Comparison of ENCODE assay signal across 9 mouse cellular contexts in genomic region chr2:74663291-74663925, GRCm38 (mm10). TPM values are rescaled to one million over a fixed set of nuclear protein-coding genes. Genes with fewer than 3 reads are reported as not detected.
DNase-seq lines count a peak whose midpoint lies in the region; ATAC-seq and TF ChIP-seq lines count a peak whose summit lies in the region.
"Had no signal": no experiment of that assay in that cellular context is flagged by ENCODE, and none has a peak within 500 bp of the region (broad histone marks: within the 10 kb centered on the region; RNA-seq: fewer than 3 reads in every experiment).

No protein-coding gene starts in this region.

- H3K4me1 ChIP-seq in hindbrain, embryonic 10.5 days (replicated peaks) = peaks cover 19% of the 10 kb centered on the region
- H3K4me1 ChIP-seq in hindbrain, embryonic 12.5 days = peaks cover 8% of the 10 kb centered on the region
- H3K4me1 ChIP-seq in kidney, adult 2 months (ENCODE audit: control insufficient read depth, insufficient read depth, low read length) = no peaks in the 10 kb centered on the region
- H3K4me1 ChIP-seq in small intestine, adult 2 months (ENCODE audit: control insufficient read depth, insufficient read depth, insufficient read length, low read length) = peaks cover 3% of the 10 kb centered on the region

- H3K27ac ChIP-seq in hindbrain, embryonic 10.5 days = no peak overlapping the region
- no peak overlapping the region for H3K27ac ChIP-seq in hindbrain, embryonic 12.5 days
- H3K27ac ChIP-seq in kidney, adult 2 months (ENCODE audit: insufficient read depth, low read depth, low read length) = no peak overlapping the region
- no peak overlapping the region for H3K27ac ChIP-seq in small intestine, adult 2 months (ENCODE audit: insufficient read depth, low read depth, low read length)
- H3K27ac ChIP-seq: hindbrain, embryonic 15.5 days had no signal

- no peaks in the 10 kb centered on the region for H3K9me3 ChIP-seq in hindbrain, embryonic 10.5 days
- no peaks in the 10 kb centered on the region for H3K9me3 ChIP-seq in hindbrain, embryonic 12.5 days (replicated peaks)
- H3K9me3 ChIP-seq: hindbrain, embryonic 15.5 days had no signal

- no peaks in the 10 kb centered on the region for H3K36me3 ChIP-seq in hindbrain, embryonic 10.5 days
- no peaks in the 10 kb centered on the region for H3K36me3 ChIP-seq in hindbrain, embryonic 12.5 days
- H3K36me3 ChIP-seq in kidney, adult 2 months (ENCODE audit: control insufficient read depth, insufficient read depth, low read length) = no peaks in the 10 kb centered on the region
- no peaks in the 10 kb centered on the region for H3K36me3 ChIP-seq in small intestine, adult 2 months (ENCODE audit: control insufficient read depth, insufficient read depth, low read length)
- H3K36me3 ChIP-seq: hindbrain, embryonic 15.5 days had no signal

- TF ChIP-seq CTCF in kidney, adult 2 months (conservative IDR thresholded peaks at IDR 0.05; ENCODE audit: insufficient read depth, insufficient read length, low read depth, low read length) = peak; percentile 66
- peak; percentile 60; the same call in 1 of the 2 replicates for TF ChIP-seq CTCF in small intestine, adult 2 months (IDR thresholded peaks at IDR 0.05; ENCODE audit: extremely low read depth, insufficient read length, insufficient replicate concordance, low read depth, low read length)

- no peak overlapping the region for H3K4me2 ChIP-seq in hindbrain, embryonic 12.5 days (replicated peaks)
- H3K4me2 ChIP-seq: hindbrain, embryonic 15.5 days had no signal

- no peak for TF ChIP-seq POLR2A in kidney, adult 2 months (IDR thresholded peaks at IDR 0.05; ENCODE audit: low read depth, low read length)
- no peak for TF ChIP-seq POLR2A in small intestine, adult 2 months (IDR thresholded peaks at IDR 0.05; ENCODE audit: low read depth, low read length)

- 6% methylated on average over 18 of the region's 18 CpGs for WGBS in hindbrain, embryonic 10.5 days
- WGBS in hindbrain, embryonic 12.5 days = 3% methylated on average over 18 of the region's 18 CpGs
- 2% methylated on average over 18 of the region's 18 CpGs for WGBS in kidney, adult 2 months
- WGBS in small intestine, adult 2 months = 4% methylated on average over 18 of the region's 18 CpGs

- no peak for ATAC-seq in hindbrain, embryonic 12.5 days (ENCODE audit: low FRiP score)

- H3K27me3 ChIP-seq in hindbrain, embryonic 10.5 days (ENCODE audit: insufficient read depth, poor library complexity, severe bottlenecking) = peaks cover 100% of the 10 kb centered on the region
- H3K27me3 ChIP-seq in hindbrain, embryonic 12.5 days = peaks cover 92% of the 10 kb centered on the region
- H3K27me3 ChIP-seq in kidney, adult 2 months (replicated peaks; ENCODE audit: control insufficient read depth, insufficient read depth, low read length) = peaks cover 19% of the 10 kb centered on the region
- peaks cover 73% of the 10 kb centered on the region for H3K27me3 ChIP-seq in small intestine, adult 2 months (ENCODE audit: control insufficient read depth, insufficient read depth, low read length)

- H3K4me3 ChIP-seq in hindbrain, embryonic 10.5 days = no peak overlapping the region
- no peak overlapping the region for H3K4me3 ChIP-seq in hindbrain, embryonic 12.5 days
- H3K4me3 ChIP-seq in kidney, adult 2 months (ENCODE audit: insufficient read depth, low read depth, low read length) = no peak overlapping the region
- no peak overlapping the region for H3K4me3 ChIP-seq in small intestine, adult 2 months (ENCODE audit: low read depth, low read length)
- H3K4me3 ChIP-seq: hindbrain, embryonic 15.5 days had no signal

- peak; percentile 70 for DNase-seq in hindbrain, embryonic 10.5 days (ENCODE audit: low spot score)
- DNase-seq in A20 (ENCODE audit: low read depth, low spot score) (peak; percentile 64), adipocyte (ENCODE audit: low spot score) (peak; percentile 65)
- peak; percentile 72 for DNase-seq in kidney, adult 2 months
- peak; percentile 71 for DNase-seq in lung, postnatal 10 days
- DNase-seq in thymus, postnatal 36 days = no peak

- no peak overlapping the region for H3K9ac ChIP-seq in hindbrain, embryonic 12.5 days
- H3K9ac ChIP-seq: hindbrain, embryonic 15.5 days had no signal

RNA-seq across cellular contexts. Expression of gene Evx2, which starts 4.1 kb away (rescaled TPM):
- 0.19 and 0.47 TPM in 2 replicates for polyA plus RNA-seq in hindbrain, embryonic 10.5 days (2016; fragmentation: Nextera tagmentation; extraction: Ambion mirVana)
- 2.7 and 3.2 TPM in 2 replicates for polyA plus RNA-seq in hindbrain, embryonic 12.5 days (2016; fragmentation: Nextera tagmentation; extraction: Ambion mirVana)
- polyA plus RNA-seq in kidney, adult 2 months (2012; rRNA removed) = not detected in 2 replicates
- not detected in 2 replicates for polyA plus RNA-seq in small intestine, adult 2 months (2012; rRNA removed)

RNA-seq across cellular contexts. Expression of gene Hoxd13, which starts 4.7 kb away (rescaled TPM):
- polyA plus RNA-seq in hindbrain, embryonic 10.5 days (2016; fragmentation: Nextera tagmentation; extraction: Ambion mirVana) = not detected in 2 replicates
- not detected in 2 replicates for polyA plus RNA-seq in hindbrain, embryonic 12.5 days (2016; fragmentation: Nextera tagmentation; extraction: Ambion mirVana)
- polyA plus RNA-seq in kidney, adult 2 months (2012; rRNA removed) = not detected in 2 replicates
- not detected in 2 replicates for polyA plus RNA-seq in small intestine, adult 2 months (2012; rRNA removed)
- polyA plus RNA-seq: hindbrain, embryonic 15.5 days had no signal

RNA-seq across cellular contexts. Expression of gene Hoxd12, which starts 11.4 kb away (rescaled TPM):
- not detected in 2 replicates for polyA plus RNA-seq in hindbrain, embryonic 10.5 days (2016; fragmentation: Nextera tagmentation; extraction: Ambion mirVana)
- polyA plus RNA-seq in hindbrain, embryonic 12.5 days (2016; fragmentation: Nextera tagmentation; extraction: Ambion mirVana) = not detected in 2 replicates
- not detected in 2 replicates for polyA plus RNA-seq in kidney, adult 2 months (2012; rRNA removed)
- not detected in 2 replicates for polyA plus RNA-seq in small intestine, adult 2 months (2012; rRNA removed)
- polyA plus RNA-seq: hindbrain, embryonic 15.5 days had no signal

RNA-seq across cellular contexts. Expression of gene Hoxd11, which starts 15.9 kb away (rescaled TPM):
- polyA plus RNA-seq in hindbrain, embryonic 10.5 days (2016; fragmentation: Nextera tagmentation; extraction: Ambion mirVana) = not detected in 2 replicates
- not detected in 2 replicates for polyA plus RNA-seq in hindbrain, embryonic 12.5 days (2016; fragmentation: Nextera tagmentation; extraction: Ambion mirVana)
- 2.1 and 2.8 TPM in 2 replicates for polyA plus RNA-seq in kidney, adult 2 months (2012; rRNA removed)
- polyA plus RNA-seq in small intestine, adult 2 months (2012; rRNA removed) = not detected in 2 replicates
- polyA plus RNA-seq: hindbrain, embryonic 15.5 days had no signal

RNA-seq across cellular contexts. Expression of gene Hoxd10, which starts 28.3 kb away (rescaled TPM):
- polyA plus RNA-seq in hindbrain, embryonic 10.5 days (2016; fragmentation: Nextera tagmentation; extraction: Ambion mirVana) = not detected in 2 replicates
- polyA plus RNA-seq in hindbrain, embryonic 12.5 days (2016; fragmentation: Nextera tagmentation; extraction: Ambion mirVana) = not detected in 2 replicates
- polyA plus RNA-seq in kidney, adult 2 months (2012; rRNA removed) = 7.6 and 7.9 TPM in 2 replicates
- not detected in 2 replicates for polyA plus RNA-seq in small intestine, adult 2 months (2012; rRNA removed)
- polyA plus RNA-seq: hindbrain, embryonic 15.5 days had no signal

Comparison
In these comparisons a context has a peak if more than half of its experiments do, and no peak if none do; other contexts are left out.
1. DNase-seq: peak in hindbrain, embryonic 10.5 days (single experiment), A20 (single experiment), adipocyte (single experiment), kidney, adult 2 months (single experiment) and lung, postnatal 10 days (single experiment); none in thymus, postnatal 36 days (0 of 2).